In the genomic region with DNA sequence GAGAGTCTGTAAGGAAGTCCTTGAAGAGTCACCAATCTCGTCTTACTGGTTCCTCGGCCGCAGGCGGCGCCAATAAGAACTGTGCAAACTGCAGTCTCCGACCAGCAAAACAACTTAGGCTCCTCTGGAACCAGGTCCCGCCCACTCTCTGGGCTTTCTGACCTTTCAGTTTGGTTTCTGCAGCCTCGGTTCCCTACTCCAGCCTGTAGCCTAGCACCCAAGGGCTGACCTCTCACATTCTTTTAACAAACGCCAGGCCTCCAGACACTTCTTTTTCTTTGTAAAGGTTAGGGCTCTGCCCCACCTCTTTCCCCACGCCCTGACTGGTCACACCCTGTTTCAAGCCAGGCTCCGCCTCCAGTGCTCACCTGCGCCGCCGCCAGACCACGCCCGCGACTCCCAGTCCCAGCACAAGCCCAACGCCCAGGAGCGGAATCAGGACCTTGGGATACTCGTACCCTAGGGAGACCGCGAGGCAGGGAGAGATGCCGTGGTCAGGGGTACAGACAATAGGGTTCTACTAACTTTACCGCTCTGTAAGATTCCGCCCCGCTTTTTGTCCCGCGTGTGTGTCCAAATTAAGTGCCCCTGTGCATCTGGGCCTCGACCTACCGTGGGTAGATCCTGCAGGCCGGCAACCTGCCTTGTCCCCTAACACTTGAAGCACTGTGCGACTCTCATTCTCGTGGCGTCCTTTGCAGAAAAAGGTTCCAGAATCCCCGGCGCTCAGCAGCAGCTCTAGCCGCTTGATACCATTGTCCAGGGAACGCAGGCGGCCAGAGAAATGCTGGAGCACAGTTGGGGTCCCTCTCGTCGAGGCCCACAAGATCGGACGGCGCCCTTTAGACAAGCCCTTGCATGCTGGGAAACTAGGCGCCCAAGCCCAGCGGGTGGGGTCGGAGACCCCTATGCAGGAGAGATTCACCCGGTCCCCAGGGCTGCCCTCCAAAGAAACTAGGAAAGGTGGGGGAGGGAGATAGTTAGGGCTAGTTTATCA, we compare ENCODE assay signal across 8 mouse cellular contexts. TPM values are rescaled to one million over a fixed set of nuclear protein-coding genes. Genes with fewer than 3 reads are reported as not detected.
DNase-seq lines count a peak whose midpoint lies in the region; ATAC-seq lines count a peak whose summit lies in the region.

A gene (plus strand): TSS at position 438 of the 997 bp plus-strand sequence.

- WGBS in kidney, embryonic 14.5 days = 1% methylated on average over 48 of the region's 48 CpGs

- peaks cover 31% of the 10 kb centered on the region for H3K36me3 ChIP-seq in kidney, embryonic 14.5 days (ENCODE audit: control insufficient read depth, insufficient read depth, low read length)
- no peaks in the 10 kb centered on the region for H3K36me3 ChIP-seq in splenic B cell, adult 2 months (ENCODE audit: control insufficient read depth, insufficient read depth, low read length, poor library complexity, severe bottlenecking)

- peak within 1 kb of the TSS; percentile 35 for H3K4me3 ChIP-seq in kidney, embryonic 14.5 days (ENCODE audit: low read length)

- peak; percentile 70 to 77 for DNase-seq in cerebellum, adult 18-20 months
- DNase-seq in cerebellum, adult 11 months = no peak
- DNase-seq in cerebellum, postnatal 36 days = peak; percentile 62 to 71
- DNase-seq in heart, adult 8-10 months (ENCODE audit: low spot score) = peak; percentile 49
- peak; percentile 88 for DNase-seq in lung, postnatal 10 days
- peak; percentile 44 for DNase-seq in splenic B cell, adult 2 months (ENCODE audit: low read depth, low spot score)
- no peak for DNase-seq in right cerebral cortex, postnatal 4 days

- H3K4me2 ChIP-seq in kidney, embryonic 14.5 days (replicated peaks; ENCODE audit: low read depth, low read length) = peak within 1 kb of the TSS; percentile 71

- ATAC-seq in kidney, embryonic 14.5 days (ENCODE audit: low FRiP score, low TSS enrichment) = peak; percentile 61

- H3K27me3 ChIP-seq in kidney, embryonic 14.5 days (ENCODE audit: control insufficient read depth, insufficient read depth, low read length) = no peaks in the 10 kb centered on the region; the same call in 1 of the 2 replicates
- H3K27me3 ChIP-seq in splenic B cell, adult 2 months (ENCODE audit: control insufficient read depth, insufficient read depth, low read length, poor library complexity, severe bottlenecking) = no peaks in the 10 kb centered on the region

- peak within 1 kb of the TSS; percentile 50; the same call in 1 of the 2 replicates for H3K9ac ChIP-seq in kidney, embryonic 14.5 days (ENCODE audit: low read depth, low read length)

- H3K27ac ChIP-seq in kidney, embryonic 14.5 days (ENCODE audit: low read depth, low read length) = peak within 1 kb of the TSS; percentile 15; the same call in 1 of the 2 replicates

- no peaks in the 10 kb centered on the region for H3K9me3 ChIP-seq in kidney, embryonic 14.5 days (ENCODE audit: control insufficient read depth, low read length)

- peaks cover 32% of the 10 kb centered on the region for H3K4me1 ChIP-seq in kidney, embryonic 14.5 days (ENCODE audit: control insufficient read depth, insufficient read depth, low read length)

RNA-seq across cellular contexts. Expression of the gene that starts here (rescaled TPM):
- total RNA-seq in heart, adult 8-10 months (2022) = not detected
- polyA plus RNA-seq in kidney, embryonic 14.5 days (2014; fragmentation: Nextera tagmentation; extraction: Ambion mirVana) = 0.20 and 0.30 TPM in 2 replicates

Comparison
In these comparisons a context has a peak if more than half of its experiments do, and no peak if none do; other contexts are left out.
1. DNase-seq: peak in cerebellum, adult 18-20 months (2 of 2), cerebellum, postnatal 36 days (2 of 2), lung, postnatal 10 days (single experiment) and splenic B cell, adult 2 months (single experiment); none in cerebellum, adult 11 months (single experiment) and right cerebral cortex, postnatal 4 days (single experiment).
2. Peak in DNase-seq in heart, adult 8-10 months; RNA of the gene not detected or under 1 TPM.
3. Peak in ATAC-seq, H3K4me3 ChIP-seq, H3K27ac ChIP-seq, H3K9ac ChIP-seq and H3K4me2 ChIP-seq in kidney, embryonic 14.5 days; RNA of the gene not detected or under 1 TPM.